Mouse (Mus musculus): ENCODE measurements around the gene Mycbpap. TPM values are rescaled to one million over a fixed set of nuclear protein-coding genes. Genes with fewer than 3 reads are reported as not detected.

Gene Mycbpap
- total and polyA plus RNA-seq, 3 experiments = 0.12 to 0.17 TPM; not detected in 1

DNA sequence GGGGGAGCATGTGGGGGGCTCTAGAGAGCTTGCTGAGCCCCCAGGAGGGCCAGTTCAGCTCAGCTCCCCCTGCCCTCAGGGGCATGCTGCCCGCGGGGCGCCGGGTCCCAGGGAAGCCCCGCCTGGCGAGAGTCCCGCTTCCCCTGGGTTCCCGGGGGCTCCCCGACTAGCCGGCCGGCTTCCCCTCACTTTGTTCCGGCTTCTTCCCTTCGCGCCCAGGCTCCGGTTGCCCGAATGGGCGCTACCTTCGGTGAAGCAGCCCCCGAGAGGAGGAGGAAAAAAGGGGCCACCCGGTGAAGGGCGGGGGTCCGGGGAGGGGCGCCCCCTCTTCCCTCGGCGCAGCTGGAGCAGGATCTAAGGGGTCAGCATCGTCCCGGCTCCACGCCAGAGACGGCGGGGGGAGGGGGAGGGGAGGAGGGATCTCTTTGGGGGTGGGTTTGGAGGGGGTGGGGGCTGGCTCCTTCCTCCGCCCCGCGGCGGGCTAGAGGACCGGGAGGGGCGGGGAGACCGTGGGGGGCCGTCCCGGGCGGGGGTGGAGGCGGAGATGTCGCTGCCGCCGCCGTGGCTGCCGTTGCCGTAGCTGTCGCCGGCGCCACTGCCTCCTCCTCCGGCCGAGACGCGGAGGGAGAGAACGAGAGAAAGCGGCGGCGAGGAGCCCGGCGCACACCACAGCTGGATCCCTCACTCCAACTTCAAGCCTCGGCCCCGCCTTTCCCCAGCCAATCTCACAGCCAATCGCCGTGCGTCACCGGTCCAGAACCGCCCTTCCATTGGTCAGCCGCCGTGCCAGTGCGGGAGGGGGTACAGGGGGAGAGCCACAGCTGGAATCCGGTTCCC lies 47.6 kb downstream of the Mycbpap start, which contains the start of gene Cacna1g:
Gene Cacna1g (minus strand): TSS at position 492 of the 837 bp plus-strand sequence.
- H3K79me2 ChIP-seq (ENCODE audit: control insufficient read depth, insufficient read depth, low read length, poor library complexity) = no peaks in the 10 kb centered on the region
- H3K27me3 ChIP-seq (ENCODE audit: control insufficient read depth in 1 of 2, insufficient read depth in 2 of 2, low read length in 2 of 2) = peaks cover 5 to 12% of the 10 kb centered on the region in 2 experiments; a peak in 3 of 4 replicates
- peak; percentile 88 for DNase-seq (ENCODE audit: low read depth, low spot score)
- peak within 1 kb of the TSS; percentile 16 to 35; a peak in 3 of 4 replicates for H3K4me3 ChIP-seq (ENCODE audit: control insufficient read depth in 1 of 2, insufficient read depth in 1 of 2, low read depth in 2 of 2, low read length in 2 of 2)
- TF ChIP-seq SIN3A (IDR thresholded peaks at IDR 0.05; ENCODE audit: low read length) = no peak; the same call in 1 of the 2 replicates
- TF ChIP-seq POLR2A (IDR thresholded peaks at IDR 0.05; ENCODE audit: control insufficient read depth in 1 of 2, insufficient read depth in 1 of 2, low read depth in 1 of 2, low read length in 2 of 2, poor library complexity in 1 of 2) = no peak
- TF ChIP-seq KAT2A (conservative IDR thresholded peaks at IDR 0.05; ENCODE audit: low read depth, low read length) = no peak
- no peak for TF ChIP-seq JUND (IDR thresholded peaks at IDR 0.05; ENCODE audit: low read depth, low read length)
- 0 out of 2 replicates have a peak, but pooled peaks have one; percentile 19 for TF ChIP-seq MXI1 (IDR thresholded peaks at IDR 0.05; ENCODE audit: low read depth, low read length)
- no peak for TF ChIP-seq RAD21 (IDR thresholded peaks at IDR 0.05; ENCODE audit: low read depth, low read length)
- no peak for TF ChIP-seq CTCF (IDR thresholded peaks at IDR 0.05 in 2 of 3, conservative IDR thresholded peaks at IDR 0.05 in 1 of 3; ENCODE audit: control insufficient read depth in 1 of 3, insufficient read depth in 1 of 3, low read depth in 2 of 3, low read length in 3 of 3, poor library complexity in 1 of 3, severe bottlenecking in 1 of 3)
- TF ChIP-seq MAZ (IDR thresholded peaks at IDR 0.05; ENCODE audit: low read depth, low read length) = peak; percentile 70; the same call in 1 of the 2 replicates
- TF ChIP-seq UBTF (IDR thresholded peaks at IDR 0.05; ENCODE audit: borderline replicate concordance, insufficient read depth, low read depth, low read length) = 0 out of 2 replicates have a peak, but pooled peaks have one; percentile 57
- H3K36me3 ChIP-seq (ENCODE audit: control insufficient read depth in 1 of 2, insufficient read depth in 2 of 2, low read length in 2 of 2) = no peaks in the 10 kb centered on the region
- no peak within 1 kb of the TSS for H3K9ac ChIP-seq (ENCODE audit: control insufficient read depth, low read depth, low read length, poor library complexity, severe bottlenecking)
- H3K4me1 ChIP-seq (ENCODE audit: control insufficient read depth in 1 of 2, insufficient read depth in 2 of 2, low read length in 2 of 2) = no peaks in the 10 kb centered on the region
- no peak within 1 kb of the TSS for H3K27ac ChIP-seq (ENCODE audit: control insufficient read depth, low read depth, low read length)
- H3K9me3 ChIP-seq (replicated peaks; ENCODE audit: insufficient read depth, low read length) = no peaks in the 10 kb centered on the region

DNA sequence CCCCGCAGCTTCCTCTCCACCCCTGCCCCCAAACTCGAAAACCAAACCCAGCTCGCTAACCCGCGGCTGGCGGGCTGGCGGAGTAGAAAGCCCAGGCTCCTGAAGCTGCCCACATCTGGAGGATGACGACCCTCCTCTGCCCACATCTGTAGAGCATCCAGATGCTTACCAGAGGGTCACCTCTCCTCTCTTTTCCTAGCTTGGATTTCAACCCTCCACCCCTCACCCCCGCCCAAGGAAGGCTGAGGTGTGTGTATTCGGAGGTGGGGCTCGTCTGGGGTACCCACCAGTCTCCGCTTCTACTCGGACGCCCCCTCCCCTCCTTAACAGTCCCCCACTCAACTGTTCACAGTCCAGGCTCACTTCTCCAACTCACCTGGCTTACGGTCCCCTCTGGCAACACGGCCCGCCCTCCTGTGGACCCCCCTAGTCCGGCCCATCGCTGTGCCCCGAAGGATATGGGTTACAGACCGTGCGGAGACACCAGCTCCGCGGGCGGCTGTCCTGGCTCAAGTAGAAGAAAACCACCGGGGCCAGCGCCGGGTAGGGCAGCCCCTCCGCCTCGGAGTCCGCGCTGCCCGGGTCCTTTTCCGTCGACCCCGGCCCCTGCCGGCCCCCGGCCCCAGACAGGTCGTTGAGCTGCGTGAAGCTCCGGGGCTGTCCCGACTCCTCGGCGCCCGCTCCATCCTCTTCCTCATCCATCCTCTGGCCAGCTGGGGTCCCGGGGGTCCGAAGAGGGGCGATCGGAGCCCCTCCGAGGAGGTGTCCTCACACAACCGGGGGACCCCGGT lies 48.4 kb downstream of the Mycbpap start:
- H3K4me3 ChIP-seq (ENCODE audit: control insufficient read depth in 1 of 2, insufficient read depth in 1 of 2, low read depth in 2 of 2, low read length in 2 of 2) = no peak overlapping the region
- peaks cover 4 to 8% of the 10 kb centered on the region in 2 experiments; a peak in 3 of 4 replicates for H3K27me3 ChIP-seq (ENCODE audit: control insufficient read depth in 1 of 2, insufficient read depth in 2 of 2, low read length in 2 of 2)
- no peaks in the 10 kb centered on the region for H3K36me3 ChIP-seq (ENCODE audit: control insufficient read depth in 1 of 2, insufficient read depth in 2 of 2, low read length in 2 of 2)
- TF ChIP-seq CHD1 (IDR thresholded peaks at IDR 0.05; ENCODE audit: low read depth, low read length) (no peak), NELFE (IDR thresholded peaks at IDR 0.05; ENCODE audit: low read depth, low read length) (no peak), ZC3H11A (IDR thresholded peaks at IDR 0.05; ENCODE audit: low read depth, low read length) (no peak), RCOR1 (IDR thresholded peaks at IDR 0.05; ENCODE audit: low read depth, low read length) (no peak), MYB (IDR thresholded peaks at IDR 0.05; ENCODE audit: low read depth, low read length) (no peak)
- H3K9me3 ChIP-seq (replicated peaks; ENCODE audit: insufficient read depth, low read length) = no peaks in the 10 kb centered on the region
- DNase-seq (ENCODE audit: low read depth, low spot score) = no peak
- H3K27ac ChIP-seq (ENCODE audit: control insufficient read depth, low read depth, low read length) = no peak overlapping the region
- H3K9ac ChIP-seq (ENCODE audit: control insufficient read depth, low read depth, low read length, poor library complexity, severe bottlenecking) = no peak overlapping the region
- H3K79me2 ChIP-seq (ENCODE audit: control insufficient read depth, insufficient read depth, low read length, poor library complexity) = no peaks in the 10 kb centered on the region
- H3K4me1 ChIP-seq (ENCODE audit: control insufficient read depth in 1 of 2, insufficient read depth in 2 of 2, low read length in 2 of 2) = no peaks in the 10 kb centered on the region
